ENCODE assay signal across 7 mouse cellular contexts in genomic region chr11:120990951-120991526, GRCm38 (mm10). TPM values are rescaled to one million over a fixed set of nuclear protein-coding genes. Genes with fewer than 3 reads are reported as not detected.
DNase-seq lines count a peak whose midpoint lies in the region; ATAC-seq and TF ChIP-seq lines count a peak whose summit lies in the region.

Csnk1d (minus strand) TSS chr11:120991330.

- DNase-seq in adrenal gland, adult 8-10 months: peak; percentile 95
- peak; percentile 100 for DNase-seq in embryo, embryonic 9.5 days (ENCODE audit: extremely low spot score)
- DNase-seq in gonadal fat pad, adult 2 months (ENCODE audit: low read depth): no peak
- peak; percentile 99 for DNase-seq in left cerebral cortex, postnatal 4 days

- H3K4me2 ChIP-seq in intestine, postnatal 0 days (replicated peaks; ENCODE audit: low read depth): peak within 1 kb of the TSS; percentile 73
- H3K4me2 ChIP-seq in midbrain, embryonic 12.5 days (replicated peaks): peak within 1 kb of the TSS; percentile 92

- peak within 1 kb of the TSS; percentile 81 for H3K4me3 ChIP-seq in intestine, postnatal 0 days (ENCODE audit: low read depth, low read length)
- peak within 1 kb of the TSS; percentile 100 for H3K4me3 ChIP-seq in midbrain, embryonic 12.5 days
- peak within 1 kb of the TSS; percentile 97 for H3K4me3 ChIP-seq in small intestine, adult 2 months (ENCODE audit: low read depth, low read length)

- H3K27ac ChIP-seq in intestine, postnatal 0 days (ENCODE audit: low read depth, low read length): peak within 1 kb of the TSS; percentile 95
- peak within 1 kb of the TSS; percentile 98 for H3K27ac ChIP-seq in midbrain, embryonic 12.5 days (replicated peaks)
- peak within 1 kb of the TSS; percentile 90 for H3K27ac ChIP-seq in small intestine, adult 2 months (ENCODE audit: insufficient read depth, low read depth, low read length)

- peak within 1 kb of the TSS; percentile 98 for H3K9ac ChIP-seq in intestine, postnatal 0 days (ENCODE audit: low read depth, low read length)
- H3K9ac ChIP-seq in midbrain, embryonic 12.5 days (replicated peaks): peak within 1 kb of the TSS; percentile 100

- under 1% methylated on average over 59 of the region's 59 CpGs for WGBS in intestine, postnatal 0 days
- under 1% methylated on average over 57 of the region's 59 CpGs for WGBS in midbrain, embryonic 12.5 days
- under 1% methylated on average over 59 of the region's 59 CpGs for WGBS in small intestine, adult 2 months

- TF ChIP-seq CTCF in intestine, postnatal 0 days (IDR thresholded peaks at IDR 0.05; ENCODE audit: low read depth): peak; percentile 39; the same call in 1 of the 2 replicates
- TF ChIP-seq CTCF in small intestine, adult 2 months (IDR thresholded peaks at IDR 0.05; ENCODE audit: extremely low read depth, insufficient read length, insufficient replicate concordance, low read depth, low read length): no peak

- H3K9me3 ChIP-seq in intestine, postnatal 0 days (ENCODE audit: control insufficient read depth): no peaks in the 10 kb centered on the region
- no peaks in the 10 kb centered on the region for H3K9me3 ChIP-seq in midbrain, embryonic 12.5 days

- ATAC-seq in intestine, postnatal 0 days: peak; percentile 83
- ATAC-seq in midbrain, embryonic 12.5 days (ENCODE audit: low FRiP score, low read depth): peak; percentile 89

- no peaks in the 10 kb centered on the region for H3K27me3 ChIP-seq in intestine, postnatal 0 days (replicated peaks; ENCODE audit: control insufficient read depth, insufficient read depth, low read length)
- H3K27me3 ChIP-seq in midbrain, embryonic 12.5 days: no peaks in the 10 kb centered on the region
- no peaks in the 10 kb centered on the region for H3K27me3 ChIP-seq in small intestine, adult 2 months (ENCODE audit: control insufficient read depth, insufficient read depth, low read length)

- peaks cover 18% of the 10 kb centered on the region for H3K4me1 ChIP-seq in intestine, postnatal 0 days (replicated peaks; ENCODE audit: control insufficient read depth, insufficient read depth, low read length)
- H3K4me1 ChIP-seq in midbrain, embryonic 12.5 days: peaks cover 48% of the 10 kb centered on the region
- H3K4me1 ChIP-seq in small intestine, adult 2 months (ENCODE audit: control insufficient read depth, insufficient read depth, insufficient read length, low read length): peaks cover 43% of the 10 kb centered on the region

- intact Hi-C loops in left cerebral cortex, postnatal 4 days (cut with DNase I): no loop called here

- H3K36me3 ChIP-seq in intestine, postnatal 0 days (ENCODE audit: control insufficient read depth, insufficient read depth): peaks cover 5% of the 10 kb centered on the region
- H3K36me3 ChIP-seq in midbrain, embryonic 12.5 days: peaks cover 6% of the 10 kb centered on the region
- peaks cover 7% of the 10 kb centered on the region; the same call in 1 of the 2 replicates for H3K36me3 ChIP-seq in small intestine, adult 2 months (ENCODE audit: control insufficient read depth, insufficient read depth, low read length)

- peak; percentile 15; the same call in 1 of the 2 replicates for TF ChIP-seq POLR2A in small intestine, adult 2 months (IDR thresholded peaks at IDR 0.05; ENCODE audit: low read depth, low read length)

RNA-seq across cellular contexts. Expression of gene Csnk1d, which starts in this region (rescaled TPM):
- total RNA-seq in adrenal gland, adult 8-10 months (2022): 100 to 1,000 TPM; 117 to 145 (median 136) TPM
- polyA plus RNA-seq in gonadal fat pad, adult 2 months (2012; rRNA removed): 85.3 and 94.0 TPM in 2 replicates
- polyA plus RNA-seq in intestine, postnatal 0 days (2015; fragmentation: Nextera tagmentation; extraction: Ambion mirVana): 62.0 and 65.6 TPM in 2 replicates
- total RNA-seq in left cerebral cortex, postnatal 4 days (2021): 100 to 1,000 TPM; 137 to 141 TPM
- polyA plus RNA-seq in midbrain, embryonic 12.5 days (2016; fragmentation: Nextera tagmentation; extraction: Ambion mirVana): 167 and 170 TPM in 2 replicates
- 26.5 and 60.8 TPM in 2 replicates for polyA plus RNA-seq in small intestine, adult 2 months (2012; rRNA removed)
